Mouse (Mus musculus): ENCODE results near the gene 9930022D16Rik. TPM values are rescaled to one million over a fixed set of nuclear protein-coding genes. Genes with fewer than 3 reads are reported as not detected.

9930022D16Rik gene
- polyA plus RNA-seq, 1 experiment from 2014 or later, result not detected

GRCm38 (mm10) chr11:109385296-109385695 is 28.4 kb upstream of the 9930022D16Rik start:
- no peak for ATAC-seq
- H3K4me3 ChIP-seq, result no peak overlapping the region
- H3K4me1 ChIP-seq, result peaks cover 41% of the 10 kb centered on the region
- no peak overlapping the region for H3K9ac ChIP-seq
- H3K36me3 ChIP-seq, result no peaks in the 10 kb centered on the region
- H3K27ac ChIP-seq, result no peak overlapping the region
- no peak overlapping the region for H3K4me2 ChIP-seq
- H3K27me3 ChIP-seq (replicated peaks), result no peaks in the 10 kb centered on the region
- WGBS (ENCODE audit: insufficient replicate concordance), result 91% methylated on average over 8 of the region's 8 CpGs
- H3K9me3 ChIP-seq (replicated peaks), result no peaks in the 10 kb centered on the region

GRCm38 (mm10) chr11:109389046-109389445 is 24.7 kb upstream of the 9930022D16Rik start:
- 92% methylated on average over 5 of the region's 5 CpGs for WGBS (ENCODE audit: insufficient replicate concordance)

GRCm38 (mm10) chr11:109391200-109391599 is 22.5 kb upstream of the 9930022D16Rik start:
- ATAC-seq, result no peak
- no peak overlapping the region for H3K4me3 ChIP-seq
- H3K9ac ChIP-seq, result no peak overlapping the region
- H3K4me1 ChIP-seq, result peaks cover 52% of the 10 kb centered on the region
- no peak overlapping the region for H3K4me2 ChIP-seq
- WGBS (ENCODE audit: insufficient replicate concordance), result 90% methylated on average over 7 of the region's 7 CpGs
- no peaks in the 10 kb centered on the region for H3K9me3 ChIP-seq (replicated peaks)
- peaks cover 36% of the 10 kb centered on the region for H3K36me3 ChIP-seq
- no peaks in the 10 kb centered on the region for H3K27me3 ChIP-seq (replicated peaks)
- no peak overlapping the region for H3K27ac ChIP-seq

More at GRCm38 (mm10) chr11:109389046-109389445, 24.7 kb upstream of the 9930022D16Rik start:
- H3K36me3 ChIP-seq, result peaks cover 19% of the 10 kb centered on the region
- H3K27me3 ChIP-seq (replicated peaks), result no peaks in the 10 kb centered on the region
- peaks cover 52% of the 10 kb centered on the region for H3K4me1 ChIP-seq
- no peak for ATAC-seq
- no peak overlapping the region for H3K4me2 ChIP-seq
- H3K9ac ChIP-seq, result no peak overlapping the region
- H3K9me3 ChIP-seq (replicated peaks), result no peaks in the 10 kb centered on the region
- no peak overlapping the region for H3K27ac ChIP-seq
- no peak overlapping the region for H3K4me3 ChIP-seq

GRCm38 (mm10) chr11:109391760-109392159 is 22.0 kb upstream of the 9930022D16Rik start:
- Histone ChIP-seq H3K9ac (no peak overlapping the region), H3K4me2 (no peak overlapping the region), H3K36me3 (peaks cover 42% of the 10 kb centered on the region), H3K9me3 (replicated peaks) (no peaks in the 10 kb centered on the region), H3K4me3 (no peak overlapping the region), H3K4me1 (peaks cover 49% of the 10 kb centered on the region), H3K27ac (no peak overlapping the region), H3K27me3 (replicated peaks) (no peaks in the 10 kb centered on the region)
- 75% methylated on average over 7 of the region's 7 CpGs for WGBS (ENCODE audit: insufficient replicate concordance)
- no peak for ATAC-seq

- Histone ChIP-seq H3K9ac (no peak overlapping the region), H3K27me3 (replicated peaks) (no peaks in the 10 kb centered on the region), H3K4me1 (peaks cover 41% of the 10 kb centered on the region), H3K9me3 (replicated peaks) (no peaks in the 10 kb centered on the region), H3K4me3 (no peak overlapping the region), H3K36me3 (peaks cover 50% of the 10 kb centered on the region), H3K4me2 (no peak overlapping the region), H3K27ac (no peak overlapping the region)
- WGBS (ENCODE audit: insufficient replicate concordance), result 80% methylated on average over 9 of the region's 9 CpGs
- ATAC-seq, result no peak
Observed at GRCm38 (mm10) chr11:109392601-109393000, 21.1 kb upstream of the 9930022D16Rik start.

- Histone ChIP-seq H3K36me3 (peaks cover 65% of the 10 kb centered on the region), H3K27ac (no peak overlapping the region), H3K9ac (no peak overlapping the region), H3K4me2 (no peak overlapping the region), H3K4me1 (peaks cover 24% of the 10 kb centered on the region), H3K27me3 (replicated peaks) (no peaks in the 10 kb centered on the region), H3K4me3 (no peak overlapping the region), H3K9me3 (replicated peaks) (no peaks in the 10 kb centered on the region)
- 83% methylated on average over 9 of the region's 9 CpGs for WGBS (ENCODE audit: insufficient replicate concordance)
- no peak for ATAC-seq
Observed at GRCm38 (mm10) chr11:109394758-109395157, 19.0 kb upstream of the 9930022D16Rik start.

- Histone ChIP-seq H3K36me3 (peaks cover 68% of the 10 kb centered on the region), H3K9ac (no peak overlapping the region), H3K9me3 (replicated peaks) (no peaks in the 10 kb centered on the region), H3K27ac (no peak overlapping the region), H3K27me3 (replicated peaks) (no peaks in the 10 kb centered on the region), H3K4me3 (no peak overlapping the region), H3K4me2 (no peak overlapping the region), H3K4me1 (peaks cover 21% of the 10 kb centered on the region)
- ATAC-seq, result no peak
- 90% methylated on average over 9 of the region's 9 CpGs for WGBS (ENCODE audit: insufficient replicate concordance)
Observed at GRCm38 (mm10) chr11:109395291-109395690, 18.4 kb upstream of the 9930022D16Rik start.

GRCm38 (mm10) chr11:109406431-109406830 is 7.3 kb upstream of the 9930022D16Rik start:
- Histone ChIP-seq H3K9ac (no peak overlapping the region), H3K36me3 (no peaks in the 10 kb centered on the region), H3K4me1 (no peaks in the 10 kb centered on the region), H3K27me3 (replicated peaks) (no peaks in the 10 kb centered on the region), H3K27ac (no peak overlapping the region), H3K4me2 (no peak overlapping the region), H3K9me3 (replicated peaks) (no peaks in the 10 kb centered on the region), H3K4me3 (no peak overlapping the region)
- no peak for ATAC-seq
- WGBS (ENCODE audit: insufficient replicate concordance), result 77% methylated on average over 5 of the region's 5 CpGs

GRCm38 (mm10) chr11:109410197-109410980 is 3.3 kb upstream of the 9930022D16Rik start:
- WGBS (ENCODE audit: insufficient replicate concordance), result 80% methylated on average over 15 of the region's 15 CpGs
- Histone ChIP-seq H3K4me3 (no peak overlapping the region), H3K4me1 (no peaks in the 10 kb centered on the region), H3K4me2 (no peak overlapping the region), H3K9ac (no peak overlapping the region), H3K27ac (no peak overlapping the region), H3K9me3 (replicated peaks) (no peaks in the 10 kb centered on the region), H3K36me3 (no peaks in the 10 kb centered on the region), H3K27me3 (replicated peaks) (0 out of 2 replicates have a peak, but pooled peaks cover 4% of the 10 kb centered on the region)
- no peak for ATAC-seq

- Histone ChIP-seq H3K4me1 (peaks cover under 1% of the 10 kb centered on the region; the same call in 1 of the 2 replicates), H3K4me2 (no peak overlapping the region), H3K9me3 (replicated peaks) (no peaks in the 10 kb centered on the region), H3K9ac (no peak overlapping the region), H3K4me3 (no peak overlapping the region), H3K27me3 (replicated peaks) (0 out of 2 replicates have a peak, but pooled peaks cover 4% of the 10 kb centered on the region), H3K36me3 (no peaks in the 10 kb centered on the region), H3K27ac (no peak overlapping the region)
- WGBS (ENCODE audit: insufficient replicate concordance), result 75% methylated on average over 5 of the region's 5 CpGs
- no peak for ATAC-seq
Observed at GRCm38 (mm10) chr11:109414802-109415201, 1.1 kb downstream of the 9930022D16Rik start.

GRCm38 (mm10) chr11:109416709-109417420 is 3.1 kb downstream of the 9930022D16Rik start:
- Histone ChIP-seq H3K4me3 (no peak overlapping the region), H3K9ac (no peak overlapping the region), H3K27me3 (replicated peaks) (0 out of 2 replicates have a peak, but pooled peaks cover 4% of the 10 kb centered on the region), H3K4me1 (peaks cover 13% of the 10 kb centered on the region; the same call in 1 of the 2 replicates), H3K27ac (no peak overlapping the region), H3K9me3 (replicated peaks) (no peaks in the 10 kb centered on the region), H3K36me3 (no peaks in the 10 kb centered on the region), H3K4me2 (no peak overlapping the region)
- WGBS (ENCODE audit: insufficient replicate concordance), result 64% methylated on average over 8 of the region's 8 CpGs
- no peak for ATAC-seq

- no peaks in the 10 kb centered on the region for H3K36me3 ChIP-seq
- no peak for ATAC-seq
- no peak overlapping the region for H3K9ac ChIP-seq
- WGBS (ENCODE audit: insufficient replicate concordance), result 63% methylated on average over 9 of the region's 9 CpGs
- H3K27ac ChIP-seq, result no peak overlapping the region
- peaks cover 13% of the 10 kb centered on the region; the same call in 1 of the 2 replicates for H3K4me1 ChIP-seq
- H3K4me3 ChIP-seq, result no peak overlapping the region
- 0 out of 2 replicates have a peak, but pooled peaks cover 4% of the 10 kb centered on the region for H3K27me3 ChIP-seq (replicated peaks)
- H3K4me2 ChIP-seq, result no peak overlapping the region
- H3K9me3 ChIP-seq (replicated peaks), result 0 out of 2 replicates have a peak, but pooled peaks cover 5% of the 10 kb centered on the region
Observed at GRCm38 (mm10) chr11:109417472-109418040, 3.8 kb downstream of the 9930022D16Rik start.
